In the genomic region with DNA sequence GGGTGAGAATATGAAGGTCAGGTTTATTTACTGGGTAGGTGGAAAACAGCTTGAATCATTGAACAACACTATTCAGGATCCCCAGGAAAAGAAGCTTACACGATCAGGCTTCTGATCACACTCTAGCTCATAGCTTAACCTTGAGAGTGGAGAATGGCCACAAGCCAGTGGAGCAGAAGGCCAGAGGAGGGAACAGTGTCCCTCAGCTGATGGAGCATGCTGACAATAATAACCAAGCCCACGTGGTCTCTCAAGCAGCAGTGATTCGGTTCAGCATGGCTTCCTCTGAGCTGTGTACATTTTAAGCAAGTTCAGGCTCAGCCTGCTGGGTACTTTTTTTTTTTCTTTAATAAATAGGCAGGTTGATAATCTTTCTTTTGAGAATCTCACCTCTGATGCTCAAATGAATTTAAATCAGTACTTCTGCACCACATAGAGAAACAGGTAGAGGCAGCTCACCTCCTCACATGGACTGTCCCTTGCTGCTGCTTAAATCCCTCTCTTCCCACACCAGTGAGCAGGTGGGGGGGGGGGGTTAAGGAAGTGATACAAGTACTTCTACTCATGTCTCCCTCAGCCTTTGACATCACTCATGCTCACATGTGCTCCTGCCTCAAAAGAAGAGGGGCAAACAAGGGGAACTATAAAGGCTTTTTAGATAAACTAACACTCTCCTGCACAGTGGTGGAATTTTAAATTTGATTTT, we compare ENCODE assay signal across 16 mouse cellular contexts.
DNase-seq lines count a peak whose midpoint lies in the region; ATAC-seq and TF ChIP-seq lines count a peak whose summit lies in the region.
"Had no signal": no experiment of that assay in that cellular context is flagged by ENCODE, and none has a peak within 500 bp of the region (broad histone marks: within the 10 kb centered on the region; RNA-seq: fewer than 3 reads in every experiment).

No protein-coding gene starts in this region.

- H3K9me3 ChIP-seq in kidney, embryonic 15.5 days (replicated peaks), result no peaks in the 10 kb centered on the region
- no peaks in the 10 kb centered on the region for H3K9me3 ChIP-seq in CH12.LX (replicated peaks; ENCODE audit: low read length)
- no peaks in the 10 kb centered on the region for H3K9me3 ChIP-seq in liver, embryonic 12.5 days (replicated peaks)
- no peaks in the 10 kb centered on the region for H3K9me3 ChIP-seq in intestine, postnatal 0 days (ENCODE audit: control insufficient read depth)
- H3K9me3 ChIP-seq: embryonic facial prominence, embryonic 15.5 days; hindbrain, embryonic 12.5 days; liver, embryonic 15.5 days; midbrain, embryonic 15.5 days; stomach, embryonic 15.5 days had no signal

- no peaks in the 10 kb centered on the region for H3K79me2 ChIP-seq in CH12.LX (replicated peaks; ENCODE audit: control insufficient read depth, extremely low read depth, insufficient read depth, poor library complexity, severe bottlenecking)

- in situ Hi-C loops in CH12.LX (cut with MboI; ENCODE audit: low pct_ligation_motif_present, low pct_unique_long_range_greater_than_20kb, low sequenced_read_pairs), result no loop called here

- no peak overlapping the region for H3K4me2 ChIP-seq in kidney, embryonic 15.5 days
- no peak overlapping the region for H3K4me2 ChIP-seq in CH12.LX (ENCODE audit: insufficient read depth, low read depth, poor library complexity, severe bottlenecking)
- no peak overlapping the region for H3K4me2 ChIP-seq in liver, embryonic 12.5 days
- H3K4me2 ChIP-seq in intestine, postnatal 0 days (replicated peaks; ENCODE audit: low read depth), result no peak overlapping the region
- H3K4me2 ChIP-seq: embryonic facial prominence, embryonic 15.5 days; heart, embryonic 11.5 days; hindbrain, embryonic 12.5 days; liver, embryonic 15.5 days; midbrain, embryonic 15.5 days; stomach, embryonic 15.5 days had no signal

- peak; percentile 73 for ATAC-seq in kidney, embryonic 15.5 days (replicated peaks; ENCODE audit: low FRiP score)
- ATAC-seq in liver, embryonic 12.5 days, result no peak
- ATAC-seq in intestine, postnatal 0 days, result no peak
- ATAC-seq: forebrain, embryonic 14.5 days; midbrain, embryonic 15.5 days had no signal

- no peak for TF ChIP-seq RAD21 in CH12.LX (IDR thresholded peaks at IDR 0.05; ENCODE audit: low read depth, low read length)

- 43% methylated on average over 3 of the region's 3 CpGs for WGBS in kidney, embryonic 15.5 days
- 30% methylated on average over 3 of the region's 3 CpGs for WGBS in kidney, adult 2 months
- 61% methylated on average over 3 of the region's 3 CpGs for WGBS in liver, embryonic 12.5 days (ENCODE audit: insufficient replicate concordance)
- WGBS in intestine, postnatal 0 days, result 59% methylated on average over 3 of the region's 3 CpGs

- H3K36me3 ChIP-seq in kidney, embryonic 15.5 days, result no peaks in the 10 kb centered on the region
- no peaks in the 10 kb centered on the region for H3K36me3 ChIP-seq in kidney, adult 2 months (ENCODE audit: control insufficient read depth, insufficient read depth, low read length)
- no peaks in the 10 kb centered on the region for H3K36me3 ChIP-seq in CH12.LX (replicated peaks in 1 of 2; ENCODE audit: control insufficient read depth in 1 of 2, insufficient read depth in 1 of 2, low read length in 1 of 2)
- no peaks in the 10 kb centered on the region for H3K36me3 ChIP-seq in liver, embryonic 12.5 days
- no peaks in the 10 kb centered on the region for H3K36me3 ChIP-seq in intestine, postnatal 0 days (ENCODE audit: control insufficient read depth, insufficient read depth)
- H3K36me3 ChIP-seq: embryonic facial prominence, embryonic 15.5 days; hindbrain, embryonic 12.5 days; liver, embryonic 15.5 days; midbrain, embryonic 15.5 days; stomach, embryonic 15.5 days had no signal

- no peak for DNase-seq in kidney, adult 2 months
- DNase-seq in CH12.LX (ENCODE audit: extremely low read depth), result peak; percentile 19
- DNase-seq in brain, adult 2 months (ENCODE audit: low read depth, low spot score), result peak; percentile 95
- DNase-seq in cerebellum, postnatal 14 days, result peak; percentile 88 to 90
- DNase-seq: lung, postnatal 36 days; thymus, postnatal 4 days had no signal

- TF ChIP-seq POLR2A in kidney, adult 2 months (IDR thresholded peaks at IDR 0.05; ENCODE audit: low read depth, low read length), result no peak
- TF ChIP-seq POLR2A in CH12.LX (IDR thresholded peaks at IDR 0.05; ENCODE audit: low read depth, low read length), result no peak

- no peak overlapping the region for H3K9ac ChIP-seq in kidney, embryonic 15.5 days
- H3K9ac ChIP-seq in CH12.LX (ENCODE audit: insufficient read depth, low read depth), result no peak overlapping the region
- H3K9ac ChIP-seq in liver, embryonic 12.5 days, result no peak overlapping the region
- H3K9ac ChIP-seq in intestine, postnatal 0 days (ENCODE audit: low read depth, low read length), result no peak overlapping the region
- H3K9ac ChIP-seq: embryonic facial prominence, embryonic 15.5 days; hindbrain, embryonic 12.5 days; liver, embryonic 15.5 days; midbrain, embryonic 15.5 days; stomach, embryonic 15.5 days had no signal

- H3K27ac ChIP-seq in kidney, embryonic 15.5 days, result no peak overlapping the region
- no peak overlapping the region for H3K27ac ChIP-seq in kidney, adult 2 months (ENCODE audit: insufficient read depth, low read depth, low read length)
- H3K27ac ChIP-seq in CH12.LX (ENCODE audit: insufficient read depth, low read depth), result no peak overlapping the region
- no peak overlapping the region for H3K27ac ChIP-seq in liver, embryonic 12.5 days
- no peak overlapping the region for H3K27ac ChIP-seq in intestine, postnatal 0 days (ENCODE audit: low read depth, low read length)
- H3K27ac ChIP-seq: embryonic facial prominence, embryonic 15.5 days; hindbrain, embryonic 12.5 days; liver, embryonic 15.5 days; midbrain, embryonic 15.5 days; stomach, embryonic 15.5 days had no signal

- dilution Hi-C loops in CH12.LX (cut with MboI; ENCODE audit: extremely low pct_ligation_motif_present, extremely low pct_unique_long_range_greater_than_20kb, low sequenced_read_pairs), result no loop called here

- H3K4me3 ChIP-seq in kidney, embryonic 15.5 days (replicated peaks), result no peak overlapping the region
- H3K4me3 ChIP-seq in kidney, adult 2 months (ENCODE audit: insufficient read depth, low read depth, low read length), result no peak overlapping the region
- H3K4me3 ChIP-seq in CH12.LX (replicated peaks in 1 of 3; ENCODE audit: low read depth in 2 of 3, low read length in 2 of 3, poor library complexity in 1 of 3), result no peak overlapping the region
- no peak overlapping the region for H3K4me3 ChIP-seq in liver, embryonic 12.5 days
- H3K4me3 ChIP-seq in intestine, postnatal 0 days (ENCODE audit: low read depth, low read length), result no peak overlapping the region
- H3K4me3 ChIP-seq: embryonic facial prominence, embryonic 15.5 days; hindbrain, embryonic 12.5 days; liver, embryonic 15.5 days; midbrain, embryonic 15.5 days; stomach, embryonic 15.5 days had no signal

- H3K27me3 ChIP-seq in kidney, embryonic 15.5 days, result no peaks in the 10 kb centered on the region
- no peaks in the 10 kb centered on the region; the same call in 1 of the 2 replicates for H3K27me3 ChIP-seq in kidney, adult 2 months (replicated peaks; ENCODE audit: control insufficient read depth, insufficient read depth, low read length)
- no peaks in the 10 kb centered on the region for H3K27me3 ChIP-seq in CH12.LX (replicated peaks)
- no peaks in the 10 kb centered on the region for H3K27me3 ChIP-seq in liver, embryonic 12.5 days (replicated peaks)
- H3K27me3 ChIP-seq in intestine, postnatal 0 days (replicated peaks; ENCODE audit: control insufficient read depth, insufficient read depth, low read length), result no peaks in the 10 kb centered on the region
- H3K27me3 ChIP-seq: embryonic facial prominence, embryonic 15.5 days; hindbrain, embryonic 12.5 days; liver, embryonic 15.5 days; midbrain, embryonic 15.5 days; stomach, embryonic 15.5 days had no signal

- TF ChIP-seq CTCF in kidney, adult 2 months (conservative IDR thresholded peaks at IDR 0.05; ENCODE audit: insufficient read depth, insufficient read length, low read depth, low read length), result no peak
- TF ChIP-seq CTCF in CH12.LX (conservative IDR thresholded peaks at IDR 0.05 in 1 of 2, IDR thresholded peaks at IDR 0.05 in 1 of 2; ENCODE audit: low read depth in 2 of 2, low read length in 2 of 2), result no peak
- no peak for TF ChIP-seq CTCF in intestine, postnatal 0 days (IDR thresholded peaks at IDR 0.05; ENCODE audit: low read depth)

- TF ChIP-seq EP300 in CH12.LX (IDR thresholded peaks at IDR 0.05; ENCODE audit: low read length), result no peak

- H3K4me1 ChIP-seq in kidney, embryonic 15.5 days, result no peaks in the 10 kb centered on the region
- H3K4me1 ChIP-seq in kidney, adult 2 months (ENCODE audit: control insufficient read depth, insufficient read depth, low read length), result no peaks in the 10 kb centered on the region
- H3K4me1 ChIP-seq in CH12.LX (ENCODE audit: control insufficient read depth in 1 of 2, insufficient read depth in 2 of 2), result peaks cover 0 to 15% of the 10 kb centered on the region in 2 experiments; a peak in 2 of 4 replicates
- H3K4me1 ChIP-seq in liver, embryonic 12.5 days, result no peaks in the 10 kb centered on the region
- no peaks in the 10 kb centered on the region for H3K4me1 ChIP-seq in intestine, postnatal 0 days (replicated peaks; ENCODE audit: control insufficient read depth, insufficient read depth, low read length)
- H3K4me1 ChIP-seq: embryonic facial prominence, embryonic 15.5 days; liver, embryonic 15.5 days; midbrain, embryonic 15.5 days; stomach, embryonic 15.5 days had no signal

TF ChIP-seq in CH12.LX, 34 proteins besides CTCF, POLR2A, EP300 and RAD21:
- TF ChIP-seq ZKSCAN1 (IDR thresholded peaks at IDR 0.05; ENCODE audit: borderline replicate concordance, low read depth, low read length), result no peak
- TF ChIP-seq NRF1 (IDR thresholded peaks at IDR 0.05; ENCODE audit: low read depth, low read length), result no peak
- no peak for TF ChIP-seq HCFC1 (IDR thresholded peaks at IDR 0.05; ENCODE audit: low read depth, low read length)
- TF ChIP-seq KAT2A (IDR thresholded peaks at IDR 0.05; ENCODE audit: insufficient replicate concordance, low read length), result no peak
- TF ChIP-seq ETS1 (conservative IDR thresholded peaks at IDR 0.05; ENCODE audit: low read depth, low read length), result no peak
- no peak for TF ChIP-seq MYC (IDR thresholded peaks at IDR 0.05; ENCODE audit: low read depth, low read length)
- no peak for TF ChIP-seq ZMIZ1 (IDR thresholded peaks at IDR 0.05; ENCODE audit: low read depth, low read length)
